Mouse (Mus musculus): ENCODE data around the gene Ptpn1.

DNA sequence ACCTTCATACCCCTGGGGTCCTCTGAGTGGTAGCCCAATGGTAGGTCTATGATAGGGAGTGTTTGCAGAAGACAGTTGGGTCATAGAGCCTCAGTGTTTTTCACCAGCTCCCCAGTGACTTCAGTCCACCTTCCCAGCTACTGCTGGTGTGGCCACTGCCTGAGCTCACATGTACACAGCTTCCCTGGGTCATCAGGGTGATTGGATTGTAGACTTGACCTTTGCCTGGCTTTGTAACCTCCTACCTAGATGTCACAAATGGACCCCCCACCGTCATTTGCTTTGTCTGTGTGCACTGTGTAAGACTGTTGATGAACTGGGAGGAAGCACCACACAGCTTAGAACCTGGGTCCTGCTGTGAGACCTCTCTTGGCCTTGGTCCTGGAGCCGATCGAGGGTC lies 12.3 kb downstream of the Ptpn1 start:
- no peak for TF ChIP-seq EP300 (IDR thresholded peaks at IDR 0.05; ENCODE audit: low read depth)
- no peak for TF ChIP-seq CTCF (IDR thresholded peaks at IDR 0.05; ENCODE audit: low read depth)

Measured in liver, embryonic 14.5 days (tissue).